Mouse (Mus musculus) embryonic fibroblast, embryonic 13.5 days (primary cell): ENCODE measurements around the gene Kcnt2.

ENCODE experiments used
- CTCF ChIP-seq: IDR thresholded peaks from 2 replicates; pipeline ENCODE4 v1.5.1; 2011; ENCODE audit warnings: mild to moderate bottlenecking, control low read depth, low read length, moderate library complexity, borderline replicate concordance; ENCODE audit not compliant: insufficient read depth
- POLR2A ChIP-seq: IDR thresholded peaks from 2 replicates; pipeline ENCODE4 v1.6.1; 2011; ENCODE audit warnings: low read depth, mild to moderate bottlenecking, control low read depth, low read length, moderate library complexity

GRCm38 (mm10) chr1:140295482-140295881 lies 49.5 kb downstream of the Kcnt2 start:
- TF ChIP-seq POLR2A (no peak), CTCF (no peak)
